Mouse (Mus musculus) intestine, embryonic 15.5 days (tissue): ENCODE results near the gene Mtrf1l. TPM values are rescaled to one million over a fixed set of nuclear protein-coding genes. Genes with fewer than 3 reads are reported as not detected.

Experiments used
- ATAC-seq: fragments of 200-750 bp; cut with Nextera tagmentation; 2 replicates; pipeline ENCODE4 v1.8.0; 2017; ENCODE audit warnings: moderate TSS enrichment, moderate library complexity
- H3K27ac ChIP-seq: fragments of 300-500 bp; sonication (generic); 2 replicates; pipeline ENCODE4 v1.5.1; 2015; ENCODE audit warnings: mild to moderate bottlenecking, inconsistent platforms
- H3K27me3 ChIP-seq: fragments of 300-500 bp; sonication (generic); replicated peaks from 2 replicates; pipeline ENCODE4 v1.6.1; 2015; ENCODE audit warnings: inconsistent platforms
- H3K36me3 ChIP-seq: fragments of 300-500 bp; sonication (generic); 2 replicates; pipeline ENCODE4 v1.6.1; 2015; ENCODE audit warnings: inconsistent platforms
- H3K4me1 ChIP-seq: fragments of 300-500 bp; sonication (generic); replicated peaks from 2 replicates; pipeline ENCODE4 v1.6.1; 2015; ENCODE audit warnings: inconsistent platforms
- H3K4me2 ChIP-seq: fragments of 300-500 bp; sonication (generic); replicated peaks from 2 replicates; pipeline ENCODE4 v1.6.1; 2015; ENCODE audit warnings: mild to moderate bottlenecking, inconsistent platforms
- H3K4me3 ChIP-seq: fragments of 300-500 bp; sonication (generic); replicated peaks from 2 replicates; pipeline ENCODE4 v1.5.1; 2015; ENCODE audit warnings: inconsistent platforms
- H3K9ac ChIP-seq: fragments of 300-500 bp; sonication (generic); 2 replicates; pipeline ENCODE4 v1.6.1; 2015; ENCODE audit warnings: inconsistent platforms
- H3K9me3 ChIP-seq: fragments of 300-500 bp; sonication (generic); 2 replicates; pipeline ENCODE4 v1.6.1; 2016; ENCODE audit warnings: inconsistent platforms
- WGBS: fragments of 180-500 bp; shearing (Covaris S2); methylation state at CpG from one replicate; pipeline ENCODE4 v1.1.7; 2015; 5-methylcytosine and 5-hydroxymethylcytosine counted together
- polyA plus RNA-seq: library from polyadenylated mRNA; unstranded; fragments of >200 nt; fragmentation: Nextera tagmentation; extraction: Ambion mirVana; gene quantifications from 2 replicates; pipeline ENCODE4 v1.2.1, GENCODE M21; 2015

Mtrf1l gene
- polyA plus RNA-seq, 1 experiment from 2014 or later, result 14.7 TPM

DNA sequence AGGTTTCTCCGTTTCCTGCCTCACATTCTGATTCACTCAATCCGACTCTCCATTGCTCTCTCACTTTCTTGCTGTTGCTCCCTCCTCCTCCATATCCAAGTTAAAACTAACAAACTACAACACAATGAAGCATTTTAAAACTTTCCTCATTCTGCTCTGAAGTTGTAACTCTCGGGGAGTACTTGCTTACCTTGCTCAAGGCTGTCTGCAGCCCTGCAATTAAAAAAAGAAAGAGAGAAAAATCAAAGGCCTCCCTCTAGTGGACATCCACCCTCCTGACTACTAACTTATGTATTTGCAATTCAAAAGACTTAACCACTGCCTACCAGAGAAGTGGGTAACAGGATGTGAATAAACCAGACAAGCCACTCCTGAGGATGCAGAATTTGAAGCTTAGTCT lies 1.1 kb upstream of the Mtrf1l start:
- H3K4me3 ChIP-seq, result peak overlapping the region; percentile 87
- WGBS, result under 1% methylated on average over 3 of the region's 3 CpGs
- H3K27ac ChIP-seq, result peak overlapping the region; percentile 94
- ATAC-seq, result peak; percentile 24
- H3K9ac ChIP-seq, result peak overlapping the region; percentile 33; the same call in 1 of the 2 replicates
- peaks cover 12% of the 10 kb centered on the region for H3K4me1 ChIP-seq
- no peaks in the 10 kb centered on the region for H3K27me3 ChIP-seq
- H3K36me3 ChIP-seq, result no peaks in the 10 kb centered on the region
- H3K4me2 ChIP-seq, result peak overlapping the region; percentile 72
- no peaks in the 10 kb centered on the region for H3K9me3 ChIP-seq

DNA sequence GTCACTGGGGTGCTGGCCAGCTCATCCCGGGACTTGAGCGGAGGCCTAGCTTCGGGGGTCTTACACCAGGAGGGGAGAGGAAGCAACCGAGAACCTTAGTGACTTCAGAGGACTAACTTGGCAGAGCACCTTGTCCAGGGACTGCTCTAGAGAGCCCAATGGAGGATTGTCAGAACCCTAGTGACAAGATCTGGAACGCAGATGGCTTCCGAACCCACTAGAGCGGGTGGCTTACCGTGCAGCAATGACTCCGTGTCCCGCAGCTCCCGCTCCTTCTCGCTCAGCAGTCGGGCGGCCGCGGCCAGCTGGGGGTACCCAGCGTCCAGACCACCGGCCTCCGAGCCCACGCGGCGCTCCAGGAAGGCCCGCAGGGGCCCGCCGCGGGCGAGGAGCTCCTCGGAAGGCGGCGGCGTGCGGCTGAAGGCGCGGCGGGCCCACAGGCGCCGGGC lies 395 bp downstream of the Mtrf1l start:
- Histone ChIP-seq H3K36me3 (0 out of 2 replicates have a peak, but pooled peaks cover 2% of the 10 kb centered on the region), H3K9me3 (no peaks in the 10 kb centered on the region), H3K9ac (peak overlapping the region; percentile 86), H3K27ac (peak overlapping the region; percentile 94), H3K4me3 (peak overlapping the region; percentile 87), H3K27me3 (no peaks in the 10 kb centered on the region), H3K4me1 (peaks cover 12% of the 10 kb centered on the region), H3K4me2 (peak overlapping the region; percentile 59)
- WGBS, result under 1% methylated on average over 37 of the region's 37 CpGs
- ATAC-seq, result peak; percentile 35

DNA sequence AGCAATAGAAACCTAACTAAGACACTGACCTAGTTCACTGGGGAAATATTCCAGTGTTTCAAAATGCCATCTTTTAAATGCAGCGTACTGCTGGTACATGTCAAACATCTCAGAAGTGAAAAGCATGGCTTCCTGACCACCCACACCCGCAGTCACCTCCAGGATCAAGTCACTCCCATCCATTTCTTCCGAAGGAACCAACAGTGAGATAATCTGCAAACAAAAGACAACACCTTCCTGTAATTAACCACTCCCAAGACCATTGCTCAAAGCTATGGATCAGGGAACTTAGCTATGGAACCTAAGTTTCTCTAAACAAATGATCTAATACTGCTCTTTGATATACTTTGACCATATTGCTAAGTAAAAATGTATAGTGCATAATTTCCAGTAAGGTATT lies 4.9 kb downstream of the Mtrf1l start:
- WGBS, result 89% methylated on average over 3 of the region's 3 CpGs
- H3K9me3 ChIP-seq, result no peaks in the 10 kb centered on the region
- peaks cover 12% of the 10 kb centered on the region for H3K4me1 ChIP-seq
- H3K27me3 ChIP-seq, result no peaks in the 10 kb centered on the region
- ATAC-seq, result no peak
- H3K36me3 ChIP-seq, result peaks cover 17% of the 10 kb centered on the region
- no peak overlapping the region for H3K4me3 ChIP-seq
- no peak overlapping the region for H3K9ac ChIP-seq
- no peak overlapping the region for H3K4me2 ChIP-seq
- H3K27ac ChIP-seq, result no peak overlapping the region

DNA sequence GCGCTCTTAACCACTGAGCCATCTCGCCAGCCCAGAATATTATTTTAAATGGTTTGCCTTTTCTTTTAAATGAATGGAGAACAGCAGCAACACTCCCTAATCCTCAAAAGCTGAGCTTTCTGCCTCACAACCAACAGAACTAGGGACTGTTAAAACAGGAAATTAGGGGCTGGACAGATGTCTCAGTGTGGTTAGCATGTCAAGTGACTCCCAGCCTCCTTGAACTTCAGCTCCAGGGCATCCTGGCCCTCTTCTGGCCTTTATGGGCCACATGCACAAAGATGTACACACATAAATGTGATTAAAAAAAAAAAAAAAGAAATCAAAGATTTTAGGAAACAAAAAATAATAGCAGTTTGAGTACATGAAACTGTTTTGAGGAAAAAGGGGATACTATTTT lies 7.7 kb downstream of the Mtrf1l start:
- Histone ChIP-seq H3K4me1 (no peaks in the 10 kb centered on the region), H3K4me2 (no peak overlapping the region), H3K36me3 (peaks cover 29% of the 10 kb centered on the region), H3K9me3 (no peaks in the 10 kb centered on the region), H3K9ac (no peak overlapping the region), H3K27ac (no peak overlapping the region), H3K27me3 (no peaks in the 10 kb centered on the region), H3K4me3 (no peak overlapping the region)
- WGBS, result 98% methylated on average over 2 of the region's 2 CpGs
- ATAC-seq, result no peak

DNA sequence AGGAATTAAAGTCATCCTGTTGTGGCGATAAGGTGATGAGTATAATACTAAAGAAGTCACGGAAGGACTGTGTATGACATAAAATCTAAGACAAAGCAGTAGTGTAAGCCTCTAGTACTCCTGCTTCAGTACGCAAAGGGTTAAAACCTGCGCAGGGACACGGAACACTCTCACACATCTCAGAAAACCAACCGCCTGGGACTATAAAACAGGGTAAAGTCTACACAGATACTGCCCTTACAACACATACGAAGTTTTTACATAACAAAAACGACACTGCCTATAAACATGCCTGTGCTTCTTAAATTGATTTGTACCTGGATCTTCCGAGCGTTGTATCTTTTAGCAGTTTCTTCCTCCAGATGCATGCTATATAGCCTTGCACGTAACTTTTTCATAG lies 10.0 kb downstream of the Mtrf1l start:
- Histone ChIP-seq H3K36me3 (peaks cover 29% of the 10 kb centered on the region), H3K27ac (no peak overlapping the region), H3K9me3 (no peaks in the 10 kb centered on the region), H3K4me2 (no peak overlapping the region), H3K4me3 (no peak overlapping the region), H3K9ac (no peak overlapping the region), H3K27me3 (no peaks in the 10 kb centered on the region), H3K4me1 (no peaks in the 10 kb centered on the region)
- ATAC-seq, result no peak
- WGBS, result 78% methylated on average over 11 of the region's 11 CpGs

DNA sequence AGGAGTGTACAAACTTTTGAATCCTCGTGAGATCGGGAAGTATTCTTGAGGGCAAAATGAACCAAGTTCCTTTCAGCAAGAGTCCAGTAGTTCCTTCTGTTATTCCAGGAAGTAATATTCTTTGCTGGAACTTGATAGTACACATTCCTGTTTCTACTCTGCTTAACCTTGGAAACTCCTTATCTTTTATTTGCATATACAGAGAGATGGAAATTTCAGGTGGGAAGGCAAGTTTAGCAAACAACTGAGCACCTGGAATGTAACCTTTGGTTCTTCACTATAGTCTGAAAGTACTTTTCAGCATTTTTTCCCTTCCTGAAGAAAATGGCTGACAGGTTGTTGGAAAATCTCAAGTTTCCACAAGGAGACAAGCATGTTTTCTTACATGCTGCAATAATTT lies 16.0 kb downstream of the Mtrf1l start:
- H3K4me1 ChIP-seq, result peaks cover 3% of the 10 kb centered on the region
- H3K27ac ChIP-seq, result peak overlapping the region; percentile 61
- no peak overlapping the region for H3K4me2 ChIP-seq
- no peak overlapping the region for H3K4me3 ChIP-seq
- 58% methylated on average over 2 of the region's 2 CpGs for WGBS
- H3K9me3 ChIP-seq, result no peaks in the 10 kb centered on the region
- H3K27me3 ChIP-seq, result no peaks in the 10 kb centered on the region
- peaks cover 8% of the 10 kb centered on the region for H3K36me3 ChIP-seq
- no peak overlapping the region for H3K9ac ChIP-seq
- ATAC-seq, result no peak

DNA sequence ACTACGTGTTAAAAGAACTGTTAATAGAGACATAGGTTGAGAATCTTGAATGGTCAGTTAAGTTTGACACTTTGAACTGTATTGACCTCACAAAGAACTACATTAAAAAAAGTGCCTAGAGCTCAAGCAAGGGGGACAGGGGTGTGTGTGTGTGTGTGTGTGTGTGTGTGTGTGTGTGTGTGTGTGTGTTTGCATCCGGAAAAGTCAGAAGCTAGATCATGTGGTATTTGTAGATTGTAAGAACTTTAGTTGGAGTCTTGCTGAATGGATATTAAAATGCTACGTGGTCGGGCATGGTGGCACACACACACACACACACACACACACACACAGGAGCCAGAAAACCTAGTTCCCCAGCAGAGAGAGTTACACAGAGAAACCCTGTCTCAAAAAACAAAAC lies 16.7 kb downstream of the Mtrf1l start:
- Histone ChIP-seq H3K27ac (peak overlapping the region; percentile 61), H3K4me1 (peaks cover 6% of the 10 kb centered on the region), H3K27me3 (no peaks in the 10 kb centered on the region), H3K4me3 (no peak overlapping the region), H3K36me3 (peaks cover 5% of the 10 kb centered on the region), H3K9me3 (no peaks in the 10 kb centered on the region), H3K9ac (no peak overlapping the region), H3K4me2 (no peak overlapping the region)
- no peak for ATAC-seq
- 72% methylated on average over 3 of the region's 4 CpGs for WGBS

DNA sequence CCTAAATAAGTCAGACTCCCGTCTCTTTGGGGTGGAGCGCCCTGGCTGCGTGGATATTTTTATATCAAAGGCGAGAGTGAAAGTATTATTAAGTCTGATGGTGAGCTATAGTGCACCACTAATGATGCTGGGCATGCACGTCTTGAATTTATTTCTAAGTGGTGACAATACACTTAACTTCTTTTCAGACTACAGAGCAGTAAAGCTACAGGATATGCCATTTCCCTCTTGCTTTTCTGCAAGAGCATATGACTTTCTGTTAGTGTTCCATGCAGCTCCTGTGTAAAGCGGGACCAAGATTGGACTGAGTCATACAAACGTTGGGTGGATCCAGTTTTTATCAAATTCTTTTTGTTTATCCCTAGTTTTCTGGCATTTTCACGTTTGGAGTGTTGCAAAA lies 17.3 kb downstream of the Mtrf1l start:
- 9% methylated on average over 8 of the region's 8 CpGs for WGBS
- no peaks in the 10 kb centered on the region for H3K27me3 ChIP-seq
- peak overlapping the region; percentile 73 for H3K4me3 ChIP-seq
- H3K9me3 ChIP-seq, result no peaks in the 10 kb centered on the region
- H3K4me1 ChIP-seq, result peaks cover 10% of the 10 kb centered on the region
- H3K36me3 ChIP-seq, result peaks cover 7% of the 10 kb centered on the region
- peak overlapping the region; percentile 79 for H3K27ac ChIP-seq
- H3K9ac ChIP-seq, result peak overlapping the region; percentile 57
- ATAC-seq, result no peak
- H3K4me2 ChIP-seq, result peak overlapping the region; percentile 55

DNA sequence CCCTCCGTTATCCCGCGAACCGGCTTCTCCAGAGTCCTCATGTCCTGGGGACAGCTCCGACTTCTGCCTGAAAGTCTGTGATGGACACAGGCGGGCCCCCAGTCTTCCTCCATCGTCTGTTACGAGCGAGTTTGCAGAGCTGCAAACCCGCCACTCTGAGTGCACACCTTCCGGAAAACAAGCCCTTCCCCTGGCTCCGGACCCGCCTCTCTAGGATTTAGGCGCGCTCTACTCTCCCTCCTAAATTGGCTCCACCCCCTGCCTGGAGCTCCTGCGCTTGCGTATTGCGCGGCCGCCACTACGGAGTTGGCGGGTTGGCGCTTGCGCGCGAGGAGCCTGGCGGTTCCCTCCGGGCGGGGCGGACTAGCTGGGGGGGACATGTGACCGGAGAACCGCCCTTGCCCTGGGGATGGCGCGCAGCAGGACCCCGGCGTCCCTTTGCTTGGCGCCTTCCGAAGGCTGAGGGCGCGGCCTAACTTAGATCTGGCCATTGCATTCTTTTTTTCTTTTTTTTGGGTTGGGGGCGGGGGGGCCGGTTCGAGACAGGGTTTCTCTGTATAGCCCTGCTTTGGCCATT lies 17.9 kb downstream of the Mtrf1l start:
- peak; percentile 93 for ATAC-seq
- no peaks in the 10 kb centered on the region for H3K9me3 ChIP-seq
- WGBS, result under 1% methylated on average over 43 of the region's 43 CpGs
- peaks cover 10% of the 10 kb centered on the region for H3K4me1 ChIP-seq
- H3K9ac ChIP-seq, result peak overlapping the region; percentile 57
- H3K36me3 ChIP-seq, result peaks cover 12% of the 10 kb centered on the region
- H3K27ac ChIP-seq, result peak overlapping the region; percentile 85
- H3K27me3 ChIP-seq, result no peaks in the 10 kb centered on the region
- H3K4me3 ChIP-seq, result peak overlapping the region; percentile 73
- peak overlapping the region; percentile 55 for H3K4me2 ChIP-seq

DNA sequence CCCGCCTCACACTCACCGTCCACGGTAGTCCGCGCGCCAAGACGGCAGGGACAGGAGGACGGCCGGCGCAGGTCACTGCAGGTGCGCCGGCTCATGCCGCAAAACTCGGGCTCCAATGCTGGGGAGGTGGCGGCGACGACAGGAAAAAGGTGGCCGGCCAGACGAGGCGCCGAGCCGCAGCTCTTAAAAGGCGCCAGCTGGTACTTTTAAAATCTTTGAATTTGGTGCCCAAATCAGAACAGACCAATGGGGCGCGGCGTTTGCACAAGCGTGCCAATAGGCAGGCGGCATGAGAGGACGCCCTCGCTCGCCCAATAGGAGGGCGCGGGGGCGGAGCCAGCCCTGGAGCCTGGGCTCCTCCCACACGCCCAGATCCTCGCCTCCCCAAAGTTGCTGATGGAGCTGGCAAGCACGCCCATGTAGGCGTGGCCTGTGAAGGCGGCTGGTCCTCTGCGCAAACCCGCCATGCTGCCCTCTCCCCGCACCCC lies 18.4 kb downstream of the Mtrf1l start, which contains the start of gene Fbxo5:
Gene Fbxo5 (minus strand): TSS at position 358 of the 488 bp plus-strand sequence.
- Histone ChIP-seq H3K4me2 (peak within 1 kb of the TSS; percentile 82), H3K9ac (peak within 1 kb of the TSS; percentile 61), H3K4me1 (peaks cover 10% of the 10 kb centered on the region), H3K27ac (peak within 1 kb of the TSS; percentile 85), H3K36me3 (peaks cover 17% of the 10 kb centered on the region), H3K27me3 (no peaks in the 10 kb centered on the region), H3K9me3 (no peaks in the 10 kb centered on the region), H3K4me3 (peak within 1 kb of the TSS; percentile 73)
- WGBS, result under 1% methylated on average over 42 of the region's 42 CpGs
- ATAC-seq, result peak; percentile 94

DNA sequence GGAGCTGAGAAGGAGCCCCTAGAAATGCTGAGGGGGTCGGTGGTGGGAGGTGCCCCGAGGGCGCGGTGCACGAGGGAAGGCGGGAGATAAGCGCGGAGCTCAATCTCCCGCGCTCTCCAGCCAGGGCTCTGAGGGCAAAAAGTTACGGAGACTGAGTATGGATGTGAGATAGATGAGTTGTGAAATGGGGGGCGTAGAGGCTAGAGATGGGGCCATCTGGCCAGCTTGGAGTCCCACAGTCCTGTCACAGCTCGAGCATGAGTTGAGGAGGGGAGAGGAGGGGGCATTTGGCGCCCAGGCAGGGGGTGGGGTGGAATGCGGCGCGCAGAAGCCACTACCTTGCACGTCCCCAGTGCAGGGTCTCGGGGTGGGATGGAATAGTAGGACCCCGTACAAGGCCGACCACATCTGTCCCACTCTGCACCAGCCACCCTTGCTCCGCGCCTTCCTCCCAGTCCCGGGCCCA lies 19.0 kb downstream of the Mtrf1l start:
- H3K9me3 ChIP-seq, result no peaks in the 10 kb centered on the region
- H3K4me1 ChIP-seq, result peaks cover 10% of the 10 kb centered on the region
- under 1% methylated on average over 24 of the region's 24 CpGs for WGBS
- H3K27me3 ChIP-seq, result no peaks in the 10 kb centered on the region
- H3K9ac ChIP-seq, result peak overlapping the region; percentile 61
- peaks cover 23% of the 10 kb centered on the region for H3K36me3 ChIP-seq
- peak overlapping the region; percentile 73 for H3K4me3 ChIP-seq
- peak overlapping the region; percentile 82 for H3K4me2 ChIP-seq
- peak; percentile 20 for ATAC-seq
- peak overlapping the region; percentile 80 for H3K27ac ChIP-seq

DNA sequence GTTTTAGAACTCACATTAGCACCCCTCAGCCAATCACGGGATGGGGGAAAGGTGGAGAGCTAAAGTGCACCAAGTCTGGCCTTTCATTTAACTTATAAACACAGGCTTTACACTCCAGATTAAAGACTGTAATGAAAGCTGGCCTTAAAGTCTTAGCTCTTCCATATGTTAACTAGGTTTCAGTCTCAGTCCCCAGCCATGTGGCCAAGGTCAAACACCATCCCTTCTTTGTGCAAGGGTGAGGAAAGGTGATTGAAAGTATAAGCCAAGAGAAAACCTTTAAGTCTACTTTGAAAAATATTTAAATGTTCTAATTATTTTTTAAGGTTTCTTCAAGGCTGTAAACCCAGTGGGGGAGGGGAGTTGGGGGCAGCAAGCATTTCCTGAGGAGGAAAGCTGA lies 20.0 kb downstream of the Mtrf1l start:
- peaks cover 10% of the 10 kb centered on the region for H3K4me1 ChIP-seq
- H3K4me2 ChIP-seq, result peak overlapping the region; percentile 65
- H3K36me3 ChIP-seq, result peaks cover 25% of the 10 kb centered on the region
- no peak for ATAC-seq
- H3K27ac ChIP-seq, result no peak overlapping the region
- H3K9ac ChIP-seq, result peak overlapping the region; percentile 39
- no peaks in the 10 kb centered on the region for H3K9me3 ChIP-seq
- peak overlapping the region; percentile 38 for H3K4me3 ChIP-seq
- 0% methylated on average over 1 of the region's 1 CpGs for WGBS
- no peaks in the 10 kb centered on the region for H3K27me3 ChIP-seq

DNA sequence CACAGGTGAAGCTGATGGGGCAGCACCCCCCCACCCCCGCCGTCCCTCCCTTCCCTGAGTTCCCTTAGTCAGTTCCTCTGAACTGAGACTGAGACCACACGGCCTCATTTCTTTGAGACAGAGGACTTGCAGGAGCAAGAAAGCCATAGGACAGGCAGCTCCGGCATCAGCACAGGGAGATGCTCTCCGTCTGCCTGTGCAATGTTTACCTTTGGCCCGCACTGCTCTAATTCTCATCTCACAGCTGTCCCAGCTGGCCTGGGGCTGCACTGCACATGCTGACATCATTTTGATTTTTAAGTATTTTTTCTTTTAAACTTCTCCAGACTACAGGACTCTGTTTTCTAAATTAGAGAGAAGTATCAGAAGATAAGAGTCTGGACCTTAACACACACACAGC lies 20.8 kb downstream of the Mtrf1l start:
- peak overlapping the region; percentile 38 for H3K4me3 ChIP-seq
- H3K9ac ChIP-seq, result peak overlapping the region; percentile 39
- H3K4me2 ChIP-seq, result peak overlapping the region; percentile 65
- WGBS, result 14% methylated on average over 6 of the region's 6 CpGs
- no peaks in the 10 kb centered on the region for H3K27me3 ChIP-seq
- no peak overlapping the region for H3K27ac ChIP-seq
- no peak for ATAC-seq
- peaks cover 10% of the 10 kb centered on the region for H3K4me1 ChIP-seq
- H3K9me3 ChIP-seq, result no peaks in the 10 kb centered on the region
- peaks cover 28% of the 10 kb centered on the region for H3K36me3 ChIP-seq
